Mouse (Mus musculus) stomach, embryonic 16.5 days (tissue): ENCODE measurements around the gene Nfe2. TPM values are rescaled to one million over a fixed set of nuclear protein-coding genes. Genes with fewer than 3 reads are reported as not detected.

ENCODE experiments used
- ATAC-seq: fragments of 200-750 bp; cut with Nextera tagmentation; 2 replicates; pipeline ENCODE4 v1.8.0; 2017; ENCODE audit warnings: moderate number of reproducible peaks, moderate TSS enrichment; ENCODE audit not compliant: insufficient read depth, low FRiP score
- H3K27ac ChIP-seq: fragments of 300-500 bp; sonication (generic); 2 replicates; pipeline ENCODE4 v1.5.1; 2014; ENCODE audit warnings: low read length
- H3K27me3 ChIP-seq: fragments of 300-500 bp; sonication (generic); 2 replicates; pipeline ENCODE4 v1.6.1; 2014; ENCODE audit warnings: low read length, control low read depth, mixed read lengths; ENCODE audit not compliant: control insufficient read depth, insufficient read depth
- H3K36me3 ChIP-seq: fragments of 300-500 bp; sonication (generic); 2 replicates; pipeline ENCODE4 v1.6.1; 2014; ENCODE audit warnings: low read length; ENCODE audit not compliant: control insufficient read depth, insufficient read depth
- H3K4me1 ChIP-seq: fragments of 300-500 bp; sonication (generic); 2 replicates; pipeline ENCODE4 v1.6.1; 2014; ENCODE audit warnings: low read length, control low read depth, mixed read lengths; ENCODE audit not compliant: control insufficient read depth, insufficient read depth
- H3K4me2 ChIP-seq: fragments of 300-500 bp; sonication (generic); 2 replicates; pipeline ENCODE4 v1.6.1; 2014; ENCODE audit warnings: low read depth, low read length, mixed read lengths
- H3K4me3 ChIP-seq: fragments of 300-500 bp; sonication (generic); replicated peaks from 2 replicates; pipeline ENCODE4 v1.5.1; 2014; ENCODE audit warnings: mild to moderate bottlenecking, low read length
- H3K9ac ChIP-seq: fragments of 300-500 bp; sonication (generic); 2 replicates; pipeline ENCODE4 v1.6.1; 2014; ENCODE audit warnings: low read length
- H3K9me3 ChIP-seq: fragments of 300-500 bp; sonication (generic); replicated peaks from 2 replicates; pipeline ENCODE4 v1.6.1; 2016; ENCODE audit warnings: low read length, control low read depth; ENCODE audit not compliant: control insufficient read depth
- WGBS: fragments of 180-500 bp; shearing (Covaris S2); extraction: QIAGEN DNeasy Blood & Tissue Kit; methylation state at CpG from one replicate; pipeline ENCODE4 v1.1.7; 2014; 5-methylcytosine and 5-hydroxymethylcytosine counted together
- polyA plus RNA-seq: library from polyadenylated mRNA; unstranded; fragments of >200 nt; fragmentation: Nextera tagmentation; extraction: Ambion mirVana; gene quantifications from 2 replicates; pipeline ENCODE4 v1.2.1, GENCODE M21; 2015

The Nfe2 gene
- 8.7 and 11.1 TPM in 2 replicates for polyA plus RNA-seq

- Histone ChIP-seq H3K36me3 (no peaks in the 10 kb centered on the region), H3K9me3 (no peaks in the 10 kb centered on the region), H3K4me2 (peak within 1 kb of the TSS; percentile 41), H3K27me3 (no peaks in the 10 kb centered on the region), H3K4me3 (peak within 1 kb of the TSS; percentile 22), H3K27ac (peak within 1 kb of the TSS; percentile 8; the same call in 1 of the 2 replicates), H3K4me1 (peaks cover 24% of the 10 kb centered on the region; the same call in 1 of the 2 replicates), H3K9ac (no peak within 1 kb of the TSS)
- peak; percentile 96 for ATAC-seq
- 12% methylated on average over 15 of the region's 15 CpGs for WGBS
Measured at GRCm38 (mm10) chr15:103257790-103258728, at the start of gene Nfe2. Gene Nfe2 (minus strand): TSS chr15:103258403.

- no peaks in the 10 kb centered on the region for H3K27me3 ChIP-seq
- H3K4me2 ChIP-seq = peak overlapping the region; percentile 42; the same call in 1 of the 2 replicates
- no peaks in the 10 kb centered on the region for H3K9me3 ChIP-seq
- H3K4me3 ChIP-seq = no peak overlapping the region
- WGBS = 2% methylated on average over 7 of the region's 7 CpGs
- H3K36me3 ChIP-seq = no peaks in the 10 kb centered on the region
- peaks cover 48% of the 10 kb centered on the region for H3K4me1 ChIP-seq
- 0 out of 2 replicates have a peak, but pooled peaks have one; percentile 1 for ATAC-seq
- peak overlapping the region; percentile 55 for H3K9ac ChIP-seq
- H3K27ac ChIP-seq = peak overlapping the region; percentile 96
Measured at GRCm38 (mm10) chr15:103307125-103307524, 48.9 kb upstream of the Nfe2 start.

- ATAC-seq = no peak
- Histone ChIP-seq H3K27ac (peak overlapping the region; percentile 96), H3K36me3 (no peaks in the 10 kb centered on the region), H3K27me3 (no peaks in the 10 kb centered on the region), H3K9me3 (no peaks in the 10 kb centered on the region), H3K4me1 (peaks cover 59% of the 10 kb centered on the region), H3K4me2 (peak overlapping the region; percentile 72), H3K9ac (peak overlapping the region; percentile 78), H3K4me3 (peak overlapping the region; percentile 58)
- 29% methylated on average over 8 of the region's 8 CpGs for WGBS
Measured at GRCm38 (mm10) chr15:103305792-103306645, 47.8 kb upstream of the Nfe2 start.

GRCm38 (mm10) chr15:103305070-103305678 is 47.0 kb upstream of the Nfe2 start:
- ATAC-seq = peak; percentile 97
- H3K4me3 ChIP-seq = peak overlapping the region; percentile 58
- no peaks in the 10 kb centered on the region for H3K27me3 ChIP-seq
- no peaks in the 10 kb centered on the region for H3K9me3 ChIP-seq
- peak overlapping the region; percentile 96 for H3K27ac ChIP-seq
- peak overlapping the region; percentile 80 for H3K9ac ChIP-seq
- H3K4me2 ChIP-seq = peak overlapping the region; percentile 72
- WGBS = under 1% methylated on average over 71 of the region's 71 CpGs
- peaks cover 66% of the 10 kb centered on the region for H3K4me1 ChIP-seq
- no peaks in the 10 kb centered on the region for H3K36me3 ChIP-seq

DNA sequence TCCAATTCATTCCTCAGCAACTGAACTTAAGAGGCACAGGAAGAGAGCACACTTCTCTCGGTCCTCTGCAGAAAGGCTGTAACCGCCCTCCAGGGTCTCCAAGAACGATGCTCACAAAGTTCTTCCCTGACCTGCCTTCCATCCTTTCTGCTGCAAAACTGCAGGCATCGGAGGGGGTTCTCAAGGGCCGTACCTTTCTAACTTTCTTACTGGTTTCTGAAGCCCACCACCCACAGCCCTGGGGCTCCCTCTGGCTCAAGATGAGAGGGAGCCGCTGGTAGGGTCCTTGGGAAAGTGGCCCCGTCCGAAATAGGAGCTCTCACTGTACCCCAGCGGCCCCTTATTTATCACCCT is 46.4 kb upstream of the Nfe2 start:
- H3K4me2 ChIP-seq = peak overlapping the region; percentile 72
- H3K9me3 ChIP-seq = no peaks in the 10 kb centered on the region
- no peaks in the 10 kb centered on the region for H3K27me3 ChIP-seq
- no peaks in the 10 kb centered on the region for H3K36me3 ChIP-seq
- peak overlapping the region; percentile 58 for H3K4me3 ChIP-seq
- H3K9ac ChIP-seq = peak overlapping the region; percentile 80
- WGBS = under 1% methylated on average over 9 of the region's 9 CpGs
- peak overlapping the region; percentile 93 for H3K27ac ChIP-seq
- ATAC-seq = no peak
- peaks cover 71% of the 10 kb centered on the region for H3K4me1 ChIP-seq

DNA sequence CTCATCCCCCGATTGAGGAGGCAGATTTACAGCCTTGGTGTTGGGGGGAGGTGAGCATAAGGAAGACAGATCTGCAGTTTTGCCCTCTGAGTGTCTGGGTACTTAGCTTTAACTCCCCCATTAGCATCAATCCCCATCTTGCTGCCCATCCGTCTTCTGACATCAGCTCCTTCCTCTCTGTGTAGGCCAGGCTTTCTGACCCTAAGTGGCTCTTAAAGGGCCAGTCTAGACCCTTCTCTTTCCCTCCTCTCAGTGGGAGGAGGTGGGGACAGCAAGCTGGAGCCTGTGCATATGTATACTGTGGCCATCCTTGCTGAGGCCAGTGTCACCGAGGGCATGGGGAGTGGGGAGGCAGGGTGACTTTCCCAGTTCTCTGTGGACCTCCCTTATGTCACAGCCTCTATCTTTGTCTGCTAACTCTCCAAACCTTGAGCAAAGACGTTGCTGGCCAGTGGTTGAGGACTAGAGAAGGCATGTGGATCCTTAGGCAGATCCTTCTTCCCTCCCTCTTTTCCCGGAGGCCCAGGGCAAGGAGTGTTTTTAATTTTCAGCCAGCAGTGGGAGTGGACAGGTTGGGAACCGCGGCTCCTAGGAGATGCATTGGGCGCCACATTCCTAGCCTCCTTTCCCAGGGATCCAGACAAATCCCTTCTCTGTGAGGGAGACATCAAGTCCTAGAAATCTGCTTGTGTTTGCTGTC is 45.9 kb upstream of the Nfe2 start:
- H3K27me3 ChIP-seq = no peaks in the 10 kb centered on the region
- peaks cover 72% of the 10 kb centered on the region for H3K4me1 ChIP-seq
- no peaks in the 10 kb centered on the region for H3K9me3 ChIP-seq
- peak overlapping the region; percentile 72 for H3K4me2 ChIP-seq
- peak overlapping the region; percentile 93 for H3K27ac ChIP-seq
- H3K4me3 ChIP-seq = peak overlapping the region; percentile 58
- WGBS = 11% methylated on average over 8 of the region's 8 CpGs
- H3K9ac ChIP-seq = peak overlapping the region; percentile 80
- H3K36me3 ChIP-seq = no peaks in the 10 kb centered on the region
- no peak for ATAC-seq

GRCm38 (mm10) chr15:103302341-103303021 is 44.3 kb upstream of the Nfe2 start:
- H3K4me1 ChIP-seq = peaks cover 65% of the 10 kb centered on the region
- WGBS = 25% methylated on average over 6 of the region's 6 CpGs

More at GRCm38 (mm10) chr15:103302341-103303021, 44.3 kb upstream of the Nfe2 start:
- no peaks in the 10 kb centered on the region for H3K27me3 ChIP-seq
- H3K9me3 ChIP-seq = no peaks in the 10 kb centered on the region
- no peak overlapping the region for H3K4me3 ChIP-seq
- H3K9ac ChIP-seq = peak overlapping the region; percentile 47; the same call in 1 of the 2 replicates
- ATAC-seq = no peak
- peak overlapping the region; percentile 73 for H3K27ac ChIP-seq
- no peak overlapping the region for H3K4me2 ChIP-seq
- H3K36me3 ChIP-seq = no peaks in the 10 kb centered on the region
